ENCODE assay signal across 8 mouse cellular contexts in the genomic region with DNA sequence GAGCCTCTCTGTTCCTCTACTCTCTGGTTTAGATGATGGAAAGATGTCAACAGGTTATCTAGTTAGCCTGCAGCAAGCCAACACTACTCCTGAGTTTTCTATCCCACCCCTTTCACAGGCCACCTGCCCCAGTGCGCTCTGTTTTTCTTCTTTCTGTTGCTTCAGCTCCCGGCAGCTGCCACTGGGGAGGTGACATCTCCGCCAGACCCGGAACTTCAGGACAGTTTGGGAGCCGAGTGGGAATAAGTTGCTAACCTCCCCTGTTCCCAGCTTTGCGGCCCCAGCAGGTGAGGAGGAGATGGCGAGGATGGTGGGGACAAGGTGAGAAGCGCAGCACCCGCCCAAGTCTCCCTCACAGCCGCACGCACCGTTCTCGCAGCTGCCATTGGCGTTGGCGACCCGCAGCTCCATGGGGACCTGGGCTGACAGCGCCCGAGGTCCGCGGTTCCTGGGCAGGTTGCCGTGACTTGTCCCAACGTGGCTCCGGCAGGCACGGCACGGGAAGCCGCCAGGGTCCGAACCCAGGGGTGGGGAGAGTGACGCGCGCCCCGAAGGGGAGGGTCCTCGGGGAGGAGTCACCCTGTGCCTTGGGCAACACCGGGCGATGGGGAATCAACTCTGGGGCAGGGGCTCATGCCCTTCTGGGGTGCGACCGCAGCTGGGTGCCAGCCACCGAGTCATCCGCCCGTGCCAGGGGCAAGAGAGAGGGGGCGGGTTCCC. TPM values are rescaled to one million over a fixed set of nuclear protein-coding genes. Genes with fewer than 3 reads are reported as not detected.
DNase-seq lines count a peak whose midpoint lies in the region; ATAC-seq and TF ChIP-seq lines count a peak whose summit lies in the region.

Gene Nipal4, minus strand, starts transcription at position 643 of the 720 bp plus-strand sequence.

- peak; percentile 21 for DNase-seq in gastrocnemius, postnatal 14 days
- DNase-seq in gastrocnemius, adult 8-10 months (ENCODE audit: low spot score in 2 of 2): no peak
- DNase-seq in brain, embryonic 14.5 days (ENCODE audit: low read depth): peak; percentile 6
- DNase-seq in liver, embryonic 14.5 days (ENCODE audit: low read depth in 3 of 3, low spot score in 3 of 3): no peak
- DNase-seq in retina, postnatal 1 day: peak; percentile 40
- DNase-seq in frontal cortex, postnatal 25 days (ENCODE audit: low spot score in 2 of 2): no peak

- no peaks in the 10 kb centered on the region for H3K9me3 ChIP-seq in liver, embryonic 14.5 days (ENCODE audit: control insufficient read depth, low read length)

- no peaks in the 10 kb centered on the region for H3K27me3 ChIP-seq in C2C12 (ENCODE audit: control insufficient read depth, insufficient read depth, insufficient read length)
- peaks cover 12% of the 10 kb centered on the region for H3K27me3 ChIP-seq in liver, embryonic 14.5 days (ENCODE audit: control insufficient read depth, insufficient read depth, low read length)

- no peak for TF ChIP-seq CTCF in C2C12 (IDR thresholded peaks at IDR 0.05; ENCODE audit: control insufficient read depth, insufficient read depth, insufficient read length)
- TF ChIP-seq CTCF in brain, embryonic 14.5 days (IDR thresholded peaks at IDR 0.05; ENCODE audit: borderline replicate concordance, extremely low read depth, insufficient read depth, insufficient read length): no peak
- no peak for TF ChIP-seq CTCF in liver, embryonic 14.5 days (IDR thresholded peaks at IDR 0.05; ENCODE audit: low read depth)

- 4% methylated on average over 34 of the region's 40 CpGs for WGBS in liver, embryonic 14.5 days (ENCODE audit: insufficient replicate concordance)

- intact Hi-C loops in gastrocnemius, postnatal 14 days (cut with DNase I; ENCODE audit: low total_unique reads): no loop called here

- H3K79me3 ChIP-seq in C2C12 (ENCODE audit: low read depth): no peaks in the 10 kb centered on the region

- 0 out of 4 replicates have a peak, but pooled peaks have one; percentile 13 to 29 for ATAC-seq in hematopoietic stem cell, adult 5-6 weeks (replicated peaks in 1 of 2; ENCODE audit: insufficient read depth in 1 of 2, low FRiP score in 2 of 2, low TSS enrichment in 1 of 2, low read depth in 1 of 2, poor library complexity in 2 of 2, severe bottlenecking in 2 of 2)
- ATAC-seq in liver, embryonic 14.5 days (ENCODE audit: insufficient read depth): no peak

- no peak within 1 kb of the TSS for H3K9ac ChIP-seq in liver, embryonic 14.5 days (replicated peaks)

- TF ChIP-seq POLR2A in brain, embryonic 14.5 days (IDR thresholded peaks at IDR 0.05; ENCODE audit: borderline replicate concordance, extremely low read depth, insufficient read depth, insufficient read length, poor library complexity, severe bottlenecking): no peak

- H3K27ac ChIP-seq in liver, embryonic 14.5 days: no peak within 1 kb of the TSS

- H3K4me3 ChIP-seq in C2C12 (ENCODE audit: insufficient read depth, poor library complexity, severe bottlenecking): no peak within 1 kb of the TSS
- peak within 1 kb of the TSS; percentile 12 to 41 for H3K4me3 ChIP-seq in liver, embryonic 14.5 days (ENCODE audit: insufficient read depth in 1 of 2, low read depth in 2 of 2, low read length in 2 of 2)

- H3K4me1 ChIP-seq in liver, embryonic 14.5 days (replicated peaks; ENCODE audit: control insufficient read depth in 2 of 2, insufficient read depth in 2 of 2, low read length in 1 of 2): no peaks in the 10 kb centered on the region

- H3K36me3 ChIP-seq in C2C12 (ENCODE audit: control insufficient read depth, insufficient read depth): no peaks in the 10 kb centered on the region
- no peaks in the 10 kb centered on the region for H3K36me3 ChIP-seq in liver, embryonic 14.5 days (replicated peaks; ENCODE audit: control insufficient read depth, insufficient read depth, low read depth)

- no peaks in the 10 kb centered on the region for H3K79me2 ChIP-seq in C2C12 (ENCODE audit: control insufficient read depth, insufficient read depth)

- peak within 1 kb of the TSS; percentile 1 for H3ac ChIP-seq in C2C12 (ENCODE audit: control insufficient read depth, insufficient read length, low read depth)

- peak within 1 kb of the TSS; percentile 58 for H3K4me2 ChIP-seq in liver, embryonic 14.5 days (ENCODE audit: low read depth)

- TF ChIP-seq EP300 in liver, embryonic 14.5 days (IDR thresholded peaks at IDR 0.05; ENCODE audit: low read depth): no peak

TF ChIP-seq in C2C12, 6 proteins besides CTCF, POLR2A, EP300 and RAD21:
- TF ChIP-seq USF1 (IDR thresholded peaks at IDR 0.05; ENCODE audit: low read depth): no peak
- TF ChIP-seq FOSL1 (IDR thresholded peaks at IDR 0.05; ENCODE audit: insufficient read depth, low read length, poor library complexity, severe bottlenecking): no peak
- no peak for TF ChIP-seq MAX (IDR thresholded peaks at IDR 0.05)
- TF ChIP-seq MYOG (IDR thresholded peaks at IDR 0.05; ENCODE audit: control insufficient read depth, extremely low read depth, insufficient read length): no peak
TF ChIP-seq in C2C12: peak in this region for 0.

RNA-seq across cellular contexts. Expression of gene Nipal4, which starts in this region (rescaled TPM):
- under 1 TPM; 0.07 to 0.21 TPM for total RNA-seq in gastrocnemius, postnatal 14 days (2021)
- total RNA-seq in gastrocnemius, adult 8-10 months (2022): not detected
- polyA plus RNA-seq in C2C12 (2012; fragmentation: generic; extraction: Trizol): 0.08 TPM
- polyA plus RNA-seq in brain, embryonic 14.5 days (2012; rRNA removed): 0.59 and 0.83 TPM in 2 replicates
- total RNA-seq in hematopoietic stem cell, adult 5-6 weeks (2017): not detected in 2 replicates
- polyA plus RNA-seq in liver, embryonic 14.5 days (2012; rRNA removed): 0.02 and 0.04 TPM in 2 replicates
- not detected in 2 replicates for polyA plus RNA-seq in liver, embryonic 14.5 days (2014; fragmentation: Nextera tagmentation; extraction: Ambion mirVana)

Comparison
In these comparisons a context has a peak if more than half of its experiments do, and no peak if none do; other contexts are left out.
1. Peak in DNase-seq in gastrocnemius, postnatal 14 days; RNA of the gene not detected or under 1 TPM.
2. Peak in DNase-seq in brain, embryonic 14.5 days; RNA of the gene not detected or under 1 TPM.
3. Peak in ATAC-seq in hematopoietic stem cell, adult 5-6 weeks; RNA of the gene not detected or under 1 TPM.